Mouse (Mus musculus): ENCODE data around the gene Tssk4. TPM values are rescaled to one million over a fixed set of nuclear protein-coding genes. Genes with fewer than 3 reads are reported as not detected.

The Tssk4 gene
- total RNA-seq, 2 experiments from 2014 or later, result 0.58 to 1.2 TPM

Other genes starting within 250 kb of the Tssk4 start
- gene Dhrs4, start 171.4 kb upstream of the Tssk4 start, total RNA-seq (2021), result 100 to 1,000 TPM in 1 of 2 experiments, 10 to 100 TPM in 1; 79.4 to 114 TPM
- 1 to 10 TPM; 4.8 to 5.4 TPM for gene Carmil3, start 159.5 kb upstream of the Tssk4 start, total RNA-seq (2021)
- gene Cpne6, start 139.7 kb upstream of the Tssk4 start, total RNA-seq (2021), result under 1 TPM in 1 of 2 experiments, not detected in 1; 0.13 TPM
- not detected for gene Nrl, start 125.2 kb upstream of the Tssk4 start, total RNA-seq (2021)
- 10 to 100 TPM; 21.6 to 31.7 TPM for gene Pck2, start 109.9 kb upstream of the Tssk4 start, total RNA-seq (2021)
- 100 to 1,000 TPM; 107 to 153 TPM for gene Dcaf11, start 90.2 kb upstream of the Tssk4 start, total RNA-seq (2021)
- gene A730061H03Rik, start 89.8 kb upstream of the Tssk4 start, total RNA-seq (2021), result 1 to 10 TPM in 1 of 2 experiments, not detected in 1; 1.5 TPM
- 1 to 10 TPM in 1 of 2 experiments, under 1 TPM in 1; 0.96 to 2.3 TPM for gene Fitm1, start 74.6 kb upstream of the Tssk4 start, total RNA-seq (2021)
- gene Psme1, start 72.1 kb upstream of the Tssk4 start, total RNA-seq (2021), result 100 to 1,000 TPM; 231 to 367 TPM
- gene Emc9, start 64.9 kb upstream of the Tssk4 start, total RNA-seq (2021), result 10 to 100 TPM; 27.5 to 45.7 TPM
- 100 to 1,000 TPM; 400 to 422 TPM for gene Psme2, start 59.1 kb upstream of the Tssk4 start, total RNA-seq (2021)
- 10 to 100 TPM; 28.1 to 36.0 TPM for gene Rnf31, start 58.5 kb upstream of the Tssk4 start, total RNA-seq (2021)
- 10 to 100 TPM; 20.0 to 26.2 TPM for gene Irf9, start 46.6 kb upstream of the Tssk4 start, total RNA-seq (2021)
- 1 to 10 TPM; 3.5 to 7.4 TPM for gene Rec8, start 32.1 kb upstream of the Tssk4 start, total RNA-seq (2021)
- gene Ipo4, start 14.2 kb upstream of the Tssk4 start, total RNA-seq (2021), result 100 to 1,000 TPM in 1 of 2 experiments, 10 to 100 TPM in 1; 95.4 to 122 TPM
- 1 to 10 TPM in 1 of 2 experiments, not detected in 1; 2.1 TPM for gene Gm49378, start 12.3 kb upstream of the Tssk4 start, total RNA-seq (2021)
- gene Tm9sf1, start 6.4 kb upstream of the Tssk4 start, total RNA-seq (2021), result 10 to 100 TPM; 70.2 to 84.9 TPM
- gene Mdp1, start 10.3 kb downstream of the Tssk4 start, total RNA-seq (2021), result 10 to 100 TPM; 37.1 to 59.5 TPM
- gene Gmpr2, start 21.8 kb downstream of the Tssk4 start, total RNA-seq (2021), result 10 to 100 TPM; 24.0 to 24.5 TPM
- gene Nedd8, start 21.9 kb downstream of the Tssk4 start, total RNA-seq (2021), result 100 to 1,000 TPM; 312 to 368 TPM
- 10 to 100 TPM; 34.3 to 59.4 TPM for gene Tinf2, start 31.6 kb downstream of the Tssk4 start, total RNA-seq (2021)
- under 1 TPM; 0.29 to 0.30 TPM for gene Tgm1, start 63.7 kb downstream of the Tssk4 start, total RNA-seq (2021)
- 10 to 100 TPM; 15.9 to 20.0 TPM for gene Rabggta, start 72.1 kb downstream of the Tssk4 start, total RNA-seq (2021)
- 10 to 100 TPM; 60.4 to 72.0 TPM for gene Dhrs1, start 95.5 kb downstream of the Tssk4 start, total RNA-seq (2021)
- 10 to 100 TPM; 14.0 to 14.3 TPM for gene Nop9, start 95.5 kb downstream of the Tssk4 start, total RNA-seq (2021)
- 1 to 10 TPM in 1 of 2 experiments, under 1 TPM in 1; 0.76 to 2.3 TPM for gene Cideb, start 108.3 kb downstream of the Tssk4 start, total RNA-seq (2021)
- gene Ltb4r2, start 111.2 kb downstream of the Tssk4 start, total RNA-seq (2021), result not detected
- under 1 TPM; 0.42 to 0.50 TPM for gene Ltb4r1, start 115.8 kb downstream of the Tssk4 start, total RNA-seq (2021)
- gene Adcy4, start 133.9 kb downstream of the Tssk4 start, total RNA-seq (2021), result 10 to 100 TPM in 1 of 2 experiments, 1 to 10 TPM in 1; 8.3 to 17.1 TPM
- 1 to 10 TPM; 3.6 to 4.5 TPM for gene Ripk3, start 138.7 kb downstream of the Tssk4 start, total RNA-seq (2021)
- gene Nfatc4, start 173.0 kb downstream of the Tssk4 start, total RNA-seq (2021), result 10 to 100 TPM; 17.4 to 21.4 TPM
- gene Nynrin, start 203.8 kb downstream of the Tssk4 start, total RNA-seq (2021), result 1 to 10 TPM; 8.2 to 9.0 TPM
- gene Cbln3, start 234.2 kb downstream of the Tssk4 start, total RNA-seq (2021), result not detected
- 10 to 100 TPM; 14.8 to 17.6 TPM for gene Khnyn, start 234.8 kb downstream of the Tssk4 start, total RNA-seq (2021)

Data from adrenal gland, adult 18-20 months (tissue).